Mouse (Mus musculus) cerebellum, adult 2 months (tissue): Measurements from ENCODE around the gene Pde7b.

Experiments used
- CTCF ChIP-seq: fragments of 200-500 bp; IDR thresholded peaks from 2 replicates; pipeline ENCODE4 v1.5.1; 2011; ENCODE audit warnings: low read depth, mild to moderate bottlenecking, control low read depth, low read length, moderate library complexity, borderline replicate concordance; ENCODE audit not compliant: insufficient read depth
- POLR2A ChIP-seq: fragments of 200-500 bp; IDR thresholded peaks from 2 replicates; pipeline ENCODE4 v1.6.1; 2011; ENCODE audit warnings: low read length, control low read depth, borderline replicate concordance; ENCODE audit not compliant: insufficient read depth

DNA sequence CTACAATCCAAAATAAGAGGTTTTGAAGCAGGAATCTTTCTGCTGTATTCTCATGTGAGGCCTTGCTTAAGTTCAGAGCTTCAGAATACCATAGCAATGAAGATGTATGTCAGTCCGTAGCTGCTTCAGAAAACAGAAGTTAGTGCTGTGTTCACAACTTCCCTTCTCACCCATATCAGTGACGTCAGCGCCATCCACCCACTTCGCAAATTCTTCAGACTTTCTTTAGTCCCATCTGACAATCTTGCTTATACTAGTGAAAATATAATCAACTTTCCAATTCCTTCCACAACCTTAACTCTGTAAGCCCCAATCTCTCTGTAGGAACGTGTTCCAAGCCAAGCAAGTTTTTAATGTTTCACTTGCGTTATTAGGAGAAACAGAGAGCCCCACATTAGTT is 326.7 kb downstream of the Pde7b start:
- TF ChIP-seq POLR2A (no peak), CTCF (no peak)
